Mouse (Mus musculus): ENCODE results near the gene Wnt5a. TPM values are rescaled to one million over a fixed set of nuclear protein-coding genes. Genes with fewer than 3 reads are reported as not detected.

Gene Wnt5a
- polyA plus RNA-seq, 1 experiment from 2014 or later, result 49.7 TPM

- peaks cover 51% of the 10 kb centered on the region for H3K27me3 ChIP-seq (ENCODE audit: low read depth, poor library complexity, severe bottlenecking)
- no peak overlapping the region for H3K4me3 ChIP-seq
- no peaks in the 10 kb centered on the region for H3K36me3 ChIP-seq
- H3K27ac ChIP-seq (replicated peaks), result no peak overlapping the region
- DNase-seq (ENCODE audit: low spot score), result no peak
- no peaks in the 10 kb centered on the region for H3K9me3 ChIP-seq (replicated peaks)
- peaks cover 48% of the 10 kb centered on the region for H3K4me1 ChIP-seq
- WGBS, result 82% methylated on average over 12 of the region's 12 CpGs
These were observed 3.2 kb upstream of the Wnt5a start for GRCm38 (mm10) chr14:28501216-28501878.

GRCm38 (mm10) chr14:28503276-28503675 is 1.3 kb upstream of the Wnt5a start:
- Histone ChIP-seq H3K9me3 (replicated peaks) (no peaks in the 10 kb centered on the region), H3K36me3 (no peaks in the 10 kb centered on the region), H3K27me3 (ENCODE audit: low read depth, poor library complexity, severe bottlenecking) (peaks cover 61% of the 10 kb centered on the region), H3K27ac (replicated peaks) (0 out of 2 replicates have a peak overlapping the region, but pooled peaks have one; percentile 97), H3K4me1 (peaks cover 61% of the 10 kb centered on the region), H3K4me3 (no peak overlapping the region)
- no peak for DNase-seq (ENCODE audit: low spot score)
- 91% methylated on average over 2 of the region's 2 CpGs for WGBS

- H3K27ac ChIP-seq (replicated peaks), result peak overlapping the region; percentile 97
- peak; percentile 81 for DNase-seq (ENCODE audit: low spot score)
- H3K9me3 ChIP-seq (replicated peaks), result no peaks in the 10 kb centered on the region
- H3K36me3 ChIP-seq, result no peaks in the 10 kb centered on the region
- H3K4me3 ChIP-seq, result peak overlapping the region; percentile 80
- under 1% methylated on average over 22 of the region's 22 CpGs for WGBS
- H3K27me3 ChIP-seq (ENCODE audit: low read depth, poor library complexity, severe bottlenecking), result peaks cover 63% of the 10 kb centered on the region
- peaks cover 74% of the 10 kb centered on the region for H3K4me1 ChIP-seq
These were observed 568 bp downstream of the Wnt5a start for GRCm38 (mm10) chr14:28505051-28505585.

DNA sequence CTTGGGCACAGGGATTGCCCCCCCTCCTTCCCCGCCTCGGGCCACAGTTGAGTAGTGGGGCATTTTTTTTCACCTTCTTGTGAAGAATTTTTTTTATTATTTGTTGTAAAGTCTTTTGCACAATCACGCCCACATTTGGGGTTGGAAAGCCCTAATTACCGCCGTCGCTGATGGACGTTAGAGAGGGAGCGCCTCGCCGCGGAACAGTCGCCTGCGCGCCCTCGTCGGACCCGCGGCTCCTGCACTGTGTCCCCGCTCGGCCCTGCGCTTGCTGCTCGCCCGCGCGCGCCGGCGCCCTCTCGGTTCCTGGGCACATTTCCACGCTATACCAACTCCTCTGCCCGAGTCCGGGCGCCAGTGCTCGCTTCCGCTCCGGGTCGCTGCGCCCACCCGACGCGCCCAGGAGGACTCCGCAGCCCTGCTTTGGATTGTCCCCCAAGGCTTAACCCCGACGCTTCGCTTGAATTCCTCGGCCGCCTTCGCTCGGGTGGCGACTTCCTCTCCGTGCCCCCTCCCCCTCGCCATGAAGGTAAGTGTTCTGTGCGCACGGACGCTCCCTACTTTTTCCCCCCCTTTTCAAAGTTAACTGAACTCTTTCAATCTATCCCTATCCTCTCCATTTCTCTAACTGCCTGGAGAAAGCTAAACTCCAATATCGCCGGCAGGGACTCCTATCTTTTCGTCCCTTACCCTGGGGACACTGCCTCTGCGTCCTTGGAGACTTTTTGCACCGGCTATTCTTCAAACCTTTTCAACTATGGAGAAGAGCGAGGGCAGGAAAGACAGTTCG is 1.2 kb downstream of the Wnt5a start:
- Histone ChIP-seq H3K27ac (replicated peaks) (peak overlapping the region; percentile 97), H3K4me3 (peak overlapping the region; percentile 80), H3K36me3 (no peaks in the 10 kb centered on the region), H3K9me3 (replicated peaks) (no peaks in the 10 kb centered on the region), H3K4me1 (peaks cover 81% of the 10 kb centered on the region), H3K27me3 (ENCODE audit: low read depth, poor library complexity, severe bottlenecking) (peaks cover 62% of the 10 kb centered on the region)
- under 1% methylated on average over 62 of the region's 62 CpGs for WGBS
- peak; percentile 68 for DNase-seq (ENCODE audit: low spot score)

GRCm38 (mm10) chr14:28506376-28506831 is 1.9 kb downstream of the Wnt5a start:
- peaks cover 81% of the 10 kb centered on the region for H3K4me1 ChIP-seq
- H3K36me3 ChIP-seq, result no peaks in the 10 kb centered on the region
- no peaks in the 10 kb centered on the region for H3K9me3 ChIP-seq (replicated peaks)
- peak overlapping the region; percentile 80 for H3K4me3 ChIP-seq
- peaks cover 58% of the 10 kb centered on the region for H3K27me3 ChIP-seq (ENCODE audit: low read depth, poor library complexity, severe bottlenecking)
- WGBS, result under 1% methylated on average over 29 of the region's 29 CpGs
- peak; percentile 73 for DNase-seq (ENCODE audit: low spot score)
- peak overlapping the region; percentile 97 for H3K27ac ChIP-seq (replicated peaks)

- H3K27me3 ChIP-seq (ENCODE audit: low read depth, poor library complexity, severe bottlenecking), result peaks cover 59% of the 10 kb centered on the region
- no peaks in the 10 kb centered on the region for H3K36me3 ChIP-seq
- H3K4me1 ChIP-seq, result peaks cover 81% of the 10 kb centered on the region
- H3K4me3 ChIP-seq, result peak overlapping the region; percentile 80
- under 1% methylated on average over 15 of the region's 15 CpGs for WGBS
- no peaks in the 10 kb centered on the region for H3K9me3 ChIP-seq (replicated peaks)
- peak overlapping the region; percentile 97 for H3K27ac ChIP-seq (replicated peaks)
- no peak for DNase-seq (ENCODE audit: low spot score)
These were observed 2.5 kb downstream of the Wnt5a start for GRCm38 (mm10) chr14:28507011-28507410.

- under 1% methylated on average over 18 of the region's 18 CpGs for WGBS
- Histone ChIP-seq H3K27ac (replicated peaks) (peak overlapping the region; percentile 97), H3K27me3 (ENCODE audit: low read depth, poor library complexity, severe bottlenecking) (peaks cover 59% of the 10 kb centered on the region), H3K4me3 (peak overlapping the region; percentile 80), H3K36me3 (peaks cover 3% of the 10 kb centered on the region; the same call in 1 of the 2 replicates), H3K4me1 (peaks cover 84% of the 10 kb centered on the region), H3K9me3 (replicated peaks) (no peaks in the 10 kb centered on the region)
- DNase-seq (ENCODE audit: low spot score), result peak; percentile 85
These were observed 2.9 kb downstream of the Wnt5a start for GRCm38 (mm10) chr14:28507471-28507870.

DNA sequence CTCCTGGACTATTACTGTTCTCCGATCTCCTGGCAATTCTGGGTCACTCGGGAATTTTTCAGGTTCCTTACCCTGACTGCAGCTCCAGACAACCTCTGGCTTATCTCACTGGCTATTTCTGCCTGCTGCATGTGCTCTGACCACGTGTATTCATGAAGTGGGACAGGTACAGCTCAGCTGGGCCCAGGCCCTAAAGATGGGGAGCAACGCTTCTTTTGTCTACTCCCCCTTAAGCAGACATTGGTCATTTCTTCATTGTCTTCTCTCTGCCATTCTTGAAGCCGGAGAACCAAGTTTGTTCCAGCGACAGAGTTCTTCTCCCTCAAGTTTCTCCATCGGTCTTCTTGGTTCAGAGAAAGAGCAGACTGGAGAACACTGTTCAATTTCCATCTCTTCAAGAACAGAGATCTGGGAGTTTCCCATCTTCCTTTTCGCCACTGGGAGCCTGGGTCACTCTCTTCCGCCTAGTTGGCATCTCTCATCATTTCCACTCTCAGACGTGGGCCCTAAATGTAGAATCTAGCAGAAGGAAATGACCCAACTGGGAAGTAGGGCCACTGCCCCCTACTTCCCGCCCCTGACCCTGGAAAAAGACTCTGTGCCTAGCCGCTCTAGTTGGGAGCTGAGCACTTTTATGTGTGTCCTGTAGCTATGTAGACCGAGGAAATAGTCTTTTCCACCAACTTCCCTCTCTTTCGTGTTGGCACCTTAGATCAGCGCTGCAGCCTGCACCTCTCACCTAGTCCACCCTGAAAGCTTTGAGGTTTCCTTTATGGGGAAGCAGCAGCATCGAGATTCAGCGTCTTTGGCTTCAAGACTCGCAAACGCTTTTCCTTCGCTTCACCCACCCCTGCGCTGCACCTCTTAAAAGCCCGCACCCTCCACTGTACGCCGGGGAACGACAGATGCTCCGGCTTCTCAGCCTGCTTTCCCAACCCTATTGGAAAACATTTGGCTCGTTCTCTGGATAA is 4.0 kb downstream of the Wnt5a start:
- WGBS, result 9% methylated on average over 27 of the region's 27 CpGs
- H3K27me3 ChIP-seq (ENCODE audit: low read depth, poor library complexity, severe bottlenecking), result peaks cover 59% of the 10 kb centered on the region
- peak overlapping the region; percentile 80 for H3K4me3 ChIP-seq
- H3K4me1 ChIP-seq, result peaks cover 84% of the 10 kb centered on the region
- peak; percentile 48 for DNase-seq (ENCODE audit: low spot score)
- no peaks in the 10 kb centered on the region for H3K9me3 ChIP-seq (replicated peaks)
- peak overlapping the region; percentile 97 for H3K27ac ChIP-seq (replicated peaks)
- H3K36me3 ChIP-seq, result peaks cover 14% of the 10 kb centered on the region

- H3K4me3 ChIP-seq, result peak overlapping the region; percentile 80
- peak overlapping the region; percentile 97 for H3K27ac ChIP-seq (replicated peaks)
- peaks cover 84% of the 10 kb centered on the region for H3K4me1 ChIP-seq
- peak; percentile 80 for DNase-seq (ENCODE audit: low spot score)
- H3K36me3 ChIP-seq, result peaks cover 17% of the 10 kb centered on the region
- no peaks in the 10 kb centered on the region for H3K9me3 ChIP-seq (replicated peaks)
- H3K27me3 ChIP-seq (ENCODE audit: low read depth, poor library complexity, severe bottlenecking), result peaks cover 57% of the 10 kb centered on the region
- WGBS, result under 1% methylated on average over 47 of the region's 47 CpGs
These were observed 5.1 kb downstream of the Wnt5a start for GRCm38 (mm10) chr14:28509441-28510340.

- Histone ChIP-seq H3K27ac (replicated peaks) (peak overlapping the region; percentile 97), H3K36me3 (peaks cover 25% of the 10 kb centered on the region), H3K9me3 (replicated peaks) (no peaks in the 10 kb centered on the region), H3K27me3 (ENCODE audit: low read depth, poor library complexity, severe bottlenecking) (peaks cover 64% of the 10 kb centered on the region), H3K4me1 (peaks cover 92% of the 10 kb centered on the region), H3K4me3 (peak overlapping the region; percentile 80)
- under 1% methylated on average over 29 of the region's 29 CpGs for WGBS
- peak; percentile 64 for DNase-seq (ENCODE audit: low spot score)
These were observed 5.9 kb downstream of the Wnt5a start for GRCm38 (mm10) chr14:28510341-28511028.
